Mouse (Mus musculus): ENCODE measurements at regions not wholly inside any gene's neighbourhood (a gene's known extent, or its start where the extent isn't known, plus 50 kb on each side); places are given as distances from the start of the nearest gene placed in this dataset.
"Not testable (repeated sequence)": the region's sequence is repeated elsewhere in the genome, so short reads cannot be mapped to it uniquely, and the experiment has no call there.

GRCm38 (mm10) chr12:22745556-22745955, 1034.5 kb downstream of the Gm10330 start:
- Histone ChIP-seq H3K9ac (ENCODE audit: low read depth, poor library complexity, severe bottlenecking) (peak overlapping the region; percentile 91), H3K4me3 (ENCODE audit: low read depth, low read length) (peak overlapping the region; percentile 86)
- H3K27ac ChIP-seq (ENCODE audit: insufficient read depth, low read length); H3K36me3 ChIP-seq (ENCODE audit: control insufficient read depth, insufficient read depth, low read length, poor library complexity, severe bottlenecking); H3K4me1 ChIP-seq (ENCODE audit: control insufficient read depth, insufficient read depth, low read length); H3K27me3 ChIP-seq (ENCODE audit: control insufficient read depth, insufficient read depth, low read length, poor library complexity, severe bottlenecking); H3K9me3 ChIP-seq (replicated peaks; ENCODE audit: control insufficient read depth, insufficient read depth, low read length, poor library complexity, severe bottlenecking): not testable (repeated sequence)
- peak; percentile 31 for TF ChIP-seq POLR2A (IDR thresholded peaks at IDR 0.05; ENCODE audit: insufficient read depth, low read length)

DNA sequence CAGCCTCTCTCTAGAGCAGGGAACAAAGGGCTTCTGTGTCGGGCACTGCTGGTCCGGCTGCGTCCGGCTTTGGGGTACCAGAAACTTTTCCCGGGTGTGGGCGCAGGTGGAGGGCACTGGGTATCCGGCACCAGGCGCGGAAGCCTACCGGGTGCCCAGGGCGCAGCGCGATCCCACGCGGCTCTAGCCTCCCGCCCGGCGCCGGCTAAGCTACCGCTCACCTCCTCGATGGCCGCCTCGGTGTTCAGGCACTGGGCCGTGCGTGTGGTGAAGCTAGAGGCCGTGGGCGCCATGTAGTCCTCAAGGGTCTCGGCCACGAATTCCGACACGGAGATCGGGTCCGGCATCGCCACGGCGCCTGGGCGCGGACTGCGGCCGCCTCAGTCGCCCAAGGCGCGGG, 1035.0 kb downstream of the Gm10330 start:
- not testable (repeated sequence) for H3K9me3 ChIP-seq (replicated peaks; ENCODE audit: control insufficient read depth, insufficient read depth, low read length, poor library complexity, severe bottlenecking); H3K4me1 ChIP-seq (ENCODE audit: control insufficient read depth, insufficient read depth, low read length); H3K27ac ChIP-seq (ENCODE audit: insufficient read depth, low read length); H3K36me3 ChIP-seq (ENCODE audit: control insufficient read depth, insufficient read depth, low read length, poor library complexity, severe bottlenecking); H3K27me3 ChIP-seq (ENCODE audit: control insufficient read depth, insufficient read depth, low read length, poor library complexity, severe bottlenecking)
- Histone ChIP-seq H3K9ac (ENCODE audit: low read depth, poor library complexity, severe bottlenecking) (peak overlapping the region; percentile 91), H3K4me3 (ENCODE audit: low read depth, low read length) (peak overlapping the region; percentile 86)
